ENCODE assay signal across 8 mouse cellular contexts in the genomic region with DNA sequence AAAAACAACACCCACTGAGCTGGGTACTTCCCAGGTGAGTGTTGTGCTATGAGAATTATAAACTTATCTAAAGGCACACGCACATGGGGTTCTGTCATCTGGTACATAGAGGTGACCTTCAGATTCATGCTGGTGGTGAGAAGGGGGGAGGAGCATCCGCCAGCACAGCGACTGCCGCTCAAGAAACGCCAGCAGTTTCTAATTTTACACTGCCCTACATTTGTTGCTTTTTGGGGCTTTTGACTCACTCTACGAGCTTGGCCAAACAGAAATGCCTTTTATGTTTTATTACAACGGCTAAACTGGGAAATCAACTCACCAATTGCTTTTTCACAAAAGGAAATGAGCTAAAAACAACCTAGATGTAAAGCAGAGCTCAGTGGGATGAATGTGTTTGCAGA. TPM values are rescaled to one million over a fixed set of nuclear protein-coding genes. Genes with fewer than 3 reads are reported as not detected.
DNase-seq lines count a peak whose midpoint lies in the region; ATAC-seq and TF ChIP-seq lines count a peak whose summit lies in the region.

No protein-coding gene starts in this region.

- no peaks in the 10 kb centered on the region for H3K36me3 ChIP-seq in kidney, postnatal 0 days (ENCODE audit: insufficient read depth, low read length)
- no peaks in the 10 kb centered on the region for H3K36me3 ChIP-seq in heart, postnatal 0 days (replicated peaks; ENCODE audit: control insufficient read depth, insufficient read depth, low read length)
- no peaks in the 10 kb centered on the region for H3K36me3 ChIP-seq in liver, postnatal 0 days (replicated peaks; ENCODE audit: insufficient read depth, low read length)

- peak overlapping the region; percentile 60; the same call in 1 of the 2 replicates for H3K27ac ChIP-seq in kidney, postnatal 0 days
- H3K27ac ChIP-seq in heart, postnatal 0 days (ENCODE audit: low read depth) = peak overlapping the region; percentile 87
- no peak overlapping the region for H3K27ac ChIP-seq in liver, postnatal 0 days (ENCODE audit: low read depth)

- H3K4me1 ChIP-seq in kidney, postnatal 0 days (replicated peaks; ENCODE audit: insufficient read depth, low read length) = 0 out of 2 replicates have a peak, but pooled peaks cover 8% of the 10 kb centered on the region
- peaks cover 4% of the 10 kb centered on the region; the same call in 1 of the 2 replicates for H3K4me1 ChIP-seq in heart, postnatal 0 days (ENCODE audit: control insufficient read depth, insufficient read depth)
- peaks cover 3% of the 10 kb centered on the region; the same call in 1 of the 2 replicates for H3K4me1 ChIP-seq in liver, postnatal 0 days (ENCODE audit: insufficient read depth)

- H3K9me3 ChIP-seq in kidney, postnatal 0 days (replicated peaks; ENCODE audit: low read length) = no peaks in the 10 kb centered on the region
- H3K9me3 ChIP-seq in heart, postnatal 0 days (replicated peaks; ENCODE audit: control insufficient read depth, low read length) = no peaks in the 10 kb centered on the region
- no peaks in the 10 kb centered on the region for H3K9me3 ChIP-seq in liver, postnatal 0 days (ENCODE audit: low read length)

- H3K4me2 ChIP-seq in kidney, postnatal 0 days (ENCODE audit: low read length) = peak overlapping the region; percentile 49
- peak overlapping the region; percentile 55 for H3K4me2 ChIP-seq in heart, postnatal 0 days (ENCODE audit: low read depth, low read length)
- peak overlapping the region; percentile 51 for H3K4me2 ChIP-seq in liver, postnatal 0 days (ENCODE audit: low read depth, low read length)

- H3K4me3 ChIP-seq in kidney, postnatal 0 days (replicated peaks; ENCODE audit: low read depth, low read length) = peak overlapping the region; percentile 18
- H3K4me3 ChIP-seq in heart, postnatal 0 days (ENCODE audit: low read depth, low read length) = peak overlapping the region; percentile 25
- H3K4me3 ChIP-seq in liver, postnatal 0 days (ENCODE audit: low read depth, low read length) = no peak overlapping the region

- H3K9ac ChIP-seq in kidney, postnatal 0 days (ENCODE audit: low read depth, low read length) = peak overlapping the region; percentile 44; the same call in 1 of the 2 replicates
- peak overlapping the region; percentile 31 for H3K9ac ChIP-seq in heart, postnatal 0 days (replicated peaks; ENCODE audit: low read depth, low read length)
- H3K9ac ChIP-seq in liver, postnatal 0 days (replicated peaks) = no peak overlapping the region

- no peak for ATAC-seq in kidney, postnatal 0 days (replicated peaks; ENCODE audit: low FRiP score, low read depth)
- ATAC-seq in heart, postnatal 0 days (ENCODE audit: insufficient read depth, low read depth) = peak; percentile 84
- no peak for ATAC-seq in liver, postnatal 0 days

- no peak for TF ChIP-seq CTCF in kidney, postnatal 0 days (IDR thresholded peaks at IDR 0.05; ENCODE audit: low read depth)
- TF ChIP-seq CTCF in heart, postnatal 0 days (IDR thresholded peaks at IDR 0.05; ENCODE audit: low read depth) = no peak
- TF ChIP-seq CTCF in liver, postnatal 0 days (IDR thresholded peaks at IDR 0.05; ENCODE audit: low read depth) = no peak

- DNase-seq in kidney, postnatal 0 days (ENCODE audit: low spot score) = peak; percentile 46
- DNase-seq in kidney, postnatal 25 days = no peak
- peak; percentile 24 for DNase-seq in Muller cell, postnatal 12 days (ENCODE audit: inconsistent ontology term)
- DNase-seq in cerebellum, adult 9-11 months = peak; percentile 69
- peak; percentile 84 for DNase-seq in heart, postnatal 0 days (ENCODE audit: low spot score)
- DNase-seq in liver, postnatal 0 days = no peak
- no peak for DNase-seq in urinary bladder, adult 18-20 months (ENCODE audit: low spot score in 2 of 2)
- DNase-seq in urinary bladder, postnatal 4 days (ENCODE audit: low spot score in 2 of 2) = no peak

- H3K27me3 ChIP-seq in kidney, postnatal 0 days (ENCODE audit: insufficient read depth, low read length) = no peaks in the 10 kb centered on the region
- no peaks in the 10 kb centered on the region for H3K27me3 ChIP-seq in heart, postnatal 0 days (ENCODE audit: control insufficient read depth, insufficient read depth, low read length)
- H3K27me3 ChIP-seq in liver, postnatal 0 days (ENCODE audit: insufficient read depth, low read length) = no peaks in the 10 kb centered on the region

- WGBS in kidney, postnatal 0 days = 10% methylated on average over 7 of the region's 7 CpGs
- 8% methylated on average over 7 of the region's 7 CpGs for WGBS in heart, postnatal 0 days
- WGBS in liver, postnatal 0 days (ENCODE audit: insufficient replicate concordance) = 23% methylated on average over 7 of the region's 7 CpGs

- peak; percentile 38; the same call in 1 of the 2 replicates for TF ChIP-seq EP300 in heart, postnatal 0 days (IDR thresholded peaks at IDR 0.05; ENCODE audit: low read depth)
- no peak for TF ChIP-seq EP300 in liver, postnatal 0 days (IDR thresholded peaks at IDR 0.05; ENCODE audit: low read depth)

RNA-seq across cellular contexts. Expression of gene Rnft1, which starts 11.7 kb away (rescaled TPM):
- 48.3 and 53.3 TPM in 2 replicates for polyA plus RNA-seq in kidney, postnatal 0 days (2015; fragmentation: Nextera tagmentation; extraction: Ambion mirVana)
- total RNA-seq in heart, postnatal 0 days (2014; rRNA removed; ENCODE audit: low replicate concordance) = 9.1 and 26.9 TPM in 2 replicates
- polyA plus RNA-seq in heart, postnatal 0 days (2015; fragmentation: Nextera tagmentation; extraction: Ambion mirVana) = 31.3 and 31.4 TPM in 2 replicates
- polyA plus RNA-seq in liver, postnatal 0 days (2015; fragmentation: Nextera tagmentation; extraction: Ambion mirVana) = 19.8 and 20.1 TPM in 2 replicates

Comparison
In these comparisons a context has a peak if more than half of its experiments do, and no peak if none do; other contexts are left out.
1. DNase-seq: peak in kidney, postnatal 0 days (single experiment), Muller cell, postnatal 12 days (single experiment), cerebellum, adult 9-11 months (single experiment) and heart, postnatal 0 days (single experiment); none in kidney, postnatal 25 days (0 of 2), liver, postnatal 0 days (single experiment), urinary bladder, adult 18-20 months (0 of 2) and urinary bladder, postnatal 4 days (0 of 2).
2. Peak in every context shown above with its lines, with median percentiles within 50 percentile points of each other: H3K4me2 ChIP-seq.